ENCODE assay signal across 9 mouse cellular contexts in genomic region chr11:101830112-101830511, GRCm38 (mm10). TPM values are rescaled to one million over a fixed set of nuclear protein-coding genes. Genes with fewer than 3 reads are reported as not detected.
DNase-seq lines count a peak whose midpoint lies in the region; ATAC-seq lines count a peak whose summit lies in the region.
"Had no signal": no experiment of that assay in that cellular context is flagged by ENCODE, and none has a peak within 500 bp of the region (broad histone marks: within the 10 kb centered on the region; RNA-seq: fewer than 3 reads in every experiment).

No protein-coding gene starts in this region.

- H3K36me3 ChIP-seq in forebrain, embryonic 13.5 days (ENCODE audit: poor library complexity, severe bottlenecking) = no peaks in the 10 kb centered on the region
- H3K36me3 ChIP-seq in limb, embryonic 13.5 days = no peaks in the 10 kb centered on the region

- no peak overlapping the region for H3K4me2 ChIP-seq in forebrain, embryonic 13.5 days
- peak overlapping the region; percentile 38 for H3K4me2 ChIP-seq in limb, embryonic 13.5 days (replicated peaks)

- WGBS in forebrain, embryonic 13.5 days = 32% methylated on average over 10 of the region's 10 CpGs
- WGBS in limb, embryonic 13.5 days = 6% methylated on average over 10 of the region's 10 CpGs

- ATAC-seq in forebrain, embryonic 13.5 days = no peak
- ATAC-seq in limb, embryonic 13.5 days (ENCODE audit: low FRiP score, low read depth) = peak; percentile 79

- H3K4me1 ChIP-seq in forebrain, embryonic 13.5 days = peaks cover 7% of the 10 kb centered on the region; the same call in 1 of the 2 replicates
- H3K4me1 ChIP-seq in limb, embryonic 13.5 days = peaks cover 42% of the 10 kb centered on the region

- H3K9me3 ChIP-seq in forebrain, embryonic 13.5 days (replicated peaks) = no peaks in the 10 kb centered on the region
- H3K9me3 ChIP-seq in limb, embryonic 13.5 days = no peaks in the 10 kb centered on the region

- peak overlapping the region; percentile 26; the same call in 1 of the 2 replicates for H3K9ac ChIP-seq in forebrain, embryonic 13.5 days
- no peak overlapping the region for H3K9ac ChIP-seq in limb, embryonic 13.5 days

- no peaks in the 10 kb centered on the region for H3K27me3 ChIP-seq in forebrain, embryonic 13.5 days
- H3K27me3 ChIP-seq in limb, embryonic 13.5 days = no peaks in the 10 kb centered on the region

- no peak overlapping the region for H3K27ac ChIP-seq in forebrain, embryonic 13.5 days
- peak overlapping the region; percentile 82 for H3K27ac ChIP-seq in limb, embryonic 13.5 days

- H3K4me3 ChIP-seq in forebrain, embryonic 13.5 days = no peak overlapping the region
- H3K4me3 ChIP-seq in limb, embryonic 13.5 days = no peak overlapping the region

- peak; percentile 27 for DNase-seq in adrenal gland, adult 2 months
- no peak for DNase-seq in adrenal gland, postnatal 4 days (ENCODE audit: low spot score in 2 of 2)
- DNase-seq in heart, postnatal 4 days = peak; percentile 79
- DNase-seq in spleen, postnatal 14 days (ENCODE audit: low spot score in 2 of 2) = no peak
- DNase-seq in layer of hippocampus, postnatal 36 days = no peak
- no peak for DNase-seq in frontal cortex, adult 2 months (ENCODE audit: extremely low spot score in 1 of 2, low spot score in 1 of 2)

RNA-seq across cellular contexts. Expression of gene Etv4, which starts 44.9 kb away (rescaled TPM):
- 1 to 10 TPM in 1 of 2 experiments, under 1 TPM in 1; 0.58 to 1.9 TPM for total RNA-seq in adrenal gland, adult 2 months (2021)
- polyA plus RNA-seq in adrenal gland, adult 2 months (2012; rRNA removed) = 3.4 and 4.7 TPM in 2 replicates
- total RNA-seq in adrenal gland, postnatal 4 days (2021) = 1 to 10 TPM; 6.5 to 9.9 TPM
- polyA plus RNA-seq in forebrain, embryonic 13.5 days (2015; fragmentation: Nextera tagmentation; extraction: Ambion mirVana) = 2.4 and 3.3 TPM in 2 replicates
- 1 to 10 TPM; 6.6 to 6.8 TPM for total RNA-seq in heart, postnatal 4 days (2021)
- polyA plus RNA-seq in limb, embryonic 13.5 days (2015; fragmentation: Nextera tagmentation; extraction: Ambion mirVana) = 15.6 and 17.9 TPM in 2 replicates
- total RNA-seq in layer of hippocampus, postnatal 36 days (2021) = 10 to 100 TPM; 15.1 to 16.3 TPM
- 20.7 and 21.5 TPM in 2 replicates for polyA plus RNA-seq in frontal cortex, adult 2 months (2012; rRNA removed)
- total RNA-seq: common myeloid progenitor, adult 5-6 weeks had no signal

Comparison
In these comparisons a context has a peak if more than half of its experiments do, and no peak if none do; other contexts are left out.
1. DNase-seq: peak in adrenal gland, adult 2 months (single experiment) and heart, postnatal 4 days (single experiment); none in adrenal gland, postnatal 4 days (0 of 2), spleen, postnatal 14 days (0 of 2), layer of hippocampus, postnatal 36 days (0 of 2) and frontal cortex, adult 2 months (0 of 2).